Mouse (Mus musculus): Measurements from ENCODE around the gene AC141477.1. TPM values are rescaled to one million over a fixed set of nuclear protein-coding genes. Genes with fewer than 3 reads are reported as not detected.
A peak's percentile ranks its signal among the peaks of the same experiment; 100 is the strongest.

AC141477.1 gene
- 1 to 10 TPM in 1 of 2 experiments, not detected in 1; 3.5 TPM for total RNA-seq (2021)
- long read RNA-seq, experiment 1: 0 reads
- long read RNA-seq, experiment 2: 0 reads

GRCm38 (mm10) chr10:76440281-76440680, at the start of gene AC141477.1:
Gene AC141477.1, minus strand, starts transcription at chr10:76440444.
- DNase-seq (ENCODE audit: low spot score in 2 of 2): no peak

DNA sequence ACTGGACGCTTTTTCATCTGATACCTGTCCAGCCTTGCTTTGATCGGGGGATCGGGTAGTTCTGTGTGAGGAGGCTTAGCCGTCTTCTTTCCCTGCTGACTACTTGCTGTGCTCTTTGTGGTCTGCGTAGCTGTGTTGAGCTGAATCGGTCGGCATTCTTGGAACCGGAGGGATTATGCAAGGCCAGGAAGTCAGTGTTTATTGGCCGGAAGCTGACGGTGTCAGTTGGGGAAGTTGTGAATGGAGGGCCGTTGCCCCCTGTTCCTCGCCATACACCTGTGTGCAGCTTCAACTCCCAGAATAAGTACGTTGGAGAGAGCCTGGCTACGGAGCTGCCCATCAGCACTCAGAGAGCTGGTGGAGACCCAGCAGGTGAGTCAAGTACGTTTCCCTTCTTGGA, 49.0 kb upstream of the AC141477.1 start:
- no peak for DNase-seq (ENCODE audit: low spot score in 2 of 2)

DNA sequence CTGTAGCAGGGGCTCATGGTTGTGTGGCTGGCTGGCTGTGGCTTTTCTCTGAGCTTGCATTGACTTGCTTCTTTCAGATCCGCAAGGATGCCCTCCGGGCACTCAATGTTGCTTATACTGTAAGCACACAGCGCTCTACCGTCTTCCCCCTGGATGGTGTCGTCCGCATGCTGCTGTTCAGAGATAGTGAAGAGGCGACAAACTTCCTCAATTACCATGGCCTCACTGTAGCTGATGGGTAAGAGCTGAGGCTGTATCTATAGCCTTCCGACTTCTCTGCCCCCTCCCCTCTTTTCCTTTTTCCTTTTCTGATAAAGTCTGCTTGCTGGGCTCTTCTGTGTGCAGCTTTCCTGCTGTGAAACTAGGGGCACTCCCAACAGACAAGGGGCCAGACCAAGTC, 48.0 kb upstream of the AC141477.1 start:
- DNase-seq (ENCODE audit: low spot score in 2 of 2): no peak

GRCm38 (mm10) chr10:76486302-76486701, 46.1 kb upstream of the AC141477.1 start:
- no peak for DNase-seq (ENCODE audit: low spot score in 2 of 2)

GRCm38 (mm10) chr10:76481480-76481879, 41.2 kb upstream of the AC141477.1 start:
- DNase-seq (ENCODE audit: low spot score in 2 of 2): no peak

DNA sequence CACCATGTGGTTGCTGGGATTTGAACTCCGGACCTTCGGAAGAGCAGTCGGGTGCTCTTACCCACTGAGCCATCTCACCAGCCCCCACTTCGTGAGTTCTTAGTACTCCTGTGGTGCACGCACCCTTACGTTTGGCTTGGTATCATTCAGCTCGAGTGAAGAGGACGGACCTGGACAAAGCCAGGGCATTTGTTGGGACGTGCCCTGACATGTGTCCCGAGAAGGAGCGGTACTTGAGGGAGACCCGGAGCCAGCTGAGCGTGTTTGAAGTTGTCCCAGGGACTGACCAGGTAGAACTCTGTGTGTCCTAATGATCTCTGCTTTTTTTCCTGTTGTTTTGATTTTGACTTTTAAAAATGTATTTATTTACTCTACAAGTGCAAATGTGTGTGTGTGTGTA, 40.6 kb upstream of the AC141477.1 start:
- DNase-seq (ENCODE audit: low spot score in 2 of 2): no peak

- DNase-seq (ENCODE audit: low spot score in 2 of 2): no peak
Observed at GRCm38 (mm10) chr10:76473759-76474158, 33.5 kb upstream of the AC141477.1 start.

DNA sequence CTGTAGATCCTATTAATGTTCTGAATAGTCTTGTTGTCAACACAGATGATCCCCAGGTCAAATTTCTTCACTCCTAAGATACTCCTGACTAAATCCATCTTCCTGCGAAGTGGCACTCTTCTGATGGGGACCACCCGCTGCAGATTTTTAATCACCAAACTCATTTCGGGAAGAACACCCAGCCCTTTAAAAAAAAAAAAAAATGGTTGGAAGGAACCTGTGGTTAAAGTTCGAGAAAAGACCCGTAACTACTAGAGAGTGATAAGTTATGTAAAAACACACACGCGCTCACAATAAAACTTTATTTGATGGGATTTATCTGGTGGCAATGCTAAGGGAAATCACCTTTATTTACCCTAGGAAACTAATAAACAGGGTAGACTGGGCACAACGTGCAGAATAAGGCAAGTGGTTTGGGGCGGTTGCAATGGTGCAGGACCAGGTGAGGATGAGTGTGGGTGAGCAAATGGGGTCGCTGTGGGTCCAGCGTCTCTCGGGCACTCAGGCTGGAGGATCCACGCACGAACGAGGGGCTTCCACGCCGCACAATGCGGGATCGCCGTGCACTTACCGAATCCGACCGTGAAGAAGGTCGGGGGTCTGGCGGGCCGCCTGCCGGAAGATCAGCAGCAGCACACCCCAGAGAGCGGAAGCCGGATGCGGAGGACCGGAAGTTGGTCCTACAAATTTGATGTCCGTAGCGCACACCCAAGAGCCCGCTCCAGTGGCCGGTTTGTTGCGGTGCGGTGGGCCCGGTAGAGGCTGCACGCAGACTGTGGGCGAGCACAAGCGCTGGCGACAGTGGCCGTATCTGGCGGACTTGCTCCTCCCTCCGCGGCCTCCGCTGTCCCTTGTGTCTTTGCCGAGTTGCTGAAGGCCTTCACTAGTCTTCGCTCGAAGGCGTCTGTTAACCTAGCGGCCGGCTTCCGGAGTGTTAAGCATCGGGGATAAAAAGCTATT, 28.2 kb upstream of the AC141477.1 start, which contains the start of the genes Mcm3ap and Ybey:
TSS of gene Mcm3ap (plus strand) at position 725 of the 960 bp plus-strand sequence.
TSS of gene Ybey (minus strand) at position 912 of the 960 bp plus-strand sequence.
- DNase-seq (ENCODE audit: low spot score in 2 of 2): peak; percentile 81 to 85

DNA sequence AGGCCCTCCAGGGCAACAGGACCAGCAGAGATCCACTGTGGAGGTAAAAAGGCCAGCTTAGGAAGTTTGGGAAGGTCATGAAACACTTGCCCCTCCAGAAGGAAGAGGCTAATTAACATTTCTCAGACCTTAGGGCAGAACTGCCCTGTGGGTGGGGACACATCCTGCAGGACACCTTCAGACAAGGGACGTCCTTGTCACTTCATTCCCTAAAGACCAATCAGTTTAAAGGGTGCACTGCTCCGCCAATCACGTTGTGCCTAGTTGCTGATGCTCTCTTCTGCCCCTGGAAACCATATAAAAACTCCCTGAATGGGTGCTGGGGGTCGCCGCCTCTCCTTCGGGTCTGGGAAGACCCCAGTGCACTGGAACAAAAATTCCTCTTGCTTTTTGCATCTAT, 22.5 kb upstream of the AC141477.1 start:
- DNase-seq (ENCODE audit: low spot score in 2 of 2): no peak

- DNase-seq (ENCODE audit: low spot score in 2 of 2): no peak
Observed at GRCm38 (mm10) chr10:76462312-76462711, 22.1 kb upstream of the AC141477.1 start.

GRCm38 (mm10) chr10:76461255-76461654, 21.0 kb upstream of the AC141477.1 start:
- no peak for DNase-seq (ENCODE audit: low spot score in 2 of 2)

GRCm38 (mm10) chr10:76455289-76455688, 15.0 kb upstream of the AC141477.1 start:
- DNase-seq (ENCODE audit: low spot score in 2 of 2): peak; percentile 35 to 45

DNA sequence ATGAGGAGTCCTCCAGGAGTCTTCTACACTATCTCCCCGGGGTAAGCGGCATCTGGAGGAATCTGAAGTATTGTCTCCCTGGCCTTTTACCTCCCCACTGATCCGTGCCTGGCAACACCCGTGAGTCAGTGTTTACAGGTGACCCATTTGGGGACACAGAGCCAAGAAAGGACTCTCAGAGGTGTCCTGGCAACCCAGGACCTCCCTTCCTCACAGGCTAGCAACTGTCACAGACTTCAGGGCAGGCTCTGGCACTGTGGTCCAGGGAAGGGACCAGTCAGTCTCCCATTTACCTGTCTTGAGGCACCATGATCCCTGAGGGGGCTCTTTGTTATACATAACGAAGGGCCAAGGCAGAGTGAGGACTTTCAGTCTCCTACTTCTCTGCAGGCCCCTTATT, 8.6 kb upstream of the AC141477.1 start, which contains the start of gene 2610028H24Rik:
TSS of gene 2610028H24Rik (plus strand) at position 231 of the 400 bp plus-strand sequence.
- no peak for DNase-seq (ENCODE audit: low spot score in 2 of 2)

- DNase-seq (ENCODE audit: low spot score in 2 of 2): no peak
Observed at GRCm38 (mm10) chr10:76447406-76448229, 7.4 kb upstream of the AC141477.1 start.

- no peak for DNase-seq (ENCODE audit: low spot score in 2 of 2)
Observed at GRCm38 (mm10) chr10:76445996-76446681, 5.9 kb upstream of the AC141477.1 start.

- DNase-seq (ENCODE audit: low spot score in 2 of 2): peak; percentile 92 to 93
Observed at GRCm38 (mm10) chr10:76442178-76443088, 2.2 kb upstream of the AC141477.1 start, which contains the start of gene Pcnt. Gene Pcnt, minus strand, starts transcription at chr10:76442786.

GRCm38 (mm10) chr10:76439107-76439890, 945 bp downstream of the AC141477.1 start:
- DNase-seq (ENCODE audit: low spot score in 2 of 2): no peak

DNA sequence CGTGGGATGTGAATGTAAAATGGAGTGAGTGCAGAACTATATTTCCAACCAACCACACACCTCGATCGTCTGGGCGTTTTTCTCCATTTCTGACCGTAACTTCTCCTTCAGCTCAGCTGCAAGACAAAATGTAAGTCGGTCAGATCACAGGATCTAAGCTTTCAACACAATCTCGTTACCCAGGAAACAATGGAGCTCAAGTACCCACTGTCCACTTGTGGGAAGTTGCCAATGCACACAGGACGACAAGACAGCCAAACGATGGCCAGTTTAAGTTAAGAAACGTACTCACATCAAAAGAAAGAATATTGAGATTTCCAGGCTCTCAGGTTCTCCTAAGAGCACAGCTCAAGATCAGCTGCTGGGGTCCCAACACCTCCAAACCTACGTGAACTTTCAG, 6.3 kb downstream of the AC141477.1 start:
- no peak for DNase-seq (ENCODE audit: low spot score in 2 of 2)

DNA sequence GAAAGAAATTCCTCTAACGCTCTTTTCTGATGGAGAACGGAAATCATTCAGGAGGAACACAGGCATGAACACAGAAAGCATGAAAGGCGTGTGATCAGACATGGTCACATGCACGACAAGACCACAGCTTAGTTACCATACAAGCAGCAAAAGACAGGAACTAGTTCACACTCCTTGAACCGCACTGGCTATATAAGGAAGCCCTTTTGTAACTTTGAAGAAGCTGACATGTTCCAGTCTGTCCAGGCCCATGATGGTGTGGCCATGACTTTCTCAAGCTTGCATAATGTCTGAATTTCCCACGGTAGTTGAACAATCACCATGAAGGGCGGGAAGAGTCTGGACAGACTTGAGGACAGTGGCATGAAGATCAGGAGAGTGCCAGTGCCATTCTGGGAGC, 14.6 kb downstream of the AC141477.1 start:
- DNase-seq (ENCODE audit: low spot score in 2 of 2): no peak

All from adrenal gland, adult 18-20 months (tissue).